Mouse (Mus musculus) liver, embryonic 16.5 days (tissue): ENCODE results near the gene Fyb2. TPM values are rescaled to one million over a fixed set of nuclear protein-coding genes. Genes with fewer than 3 reads are reported as not detected.

Source experiments
- ATAC-seq: fragments of 200-750 bp; cut with Nextera tagmentation; 2 replicates; pipeline ENCODE4 v1.8.0; 2017; ENCODE audit warnings: low read depth, mild to moderate bottlenecking, moderate number of reproducible peaks, moderate library complexity
- H3K27ac ChIP-seq: fragments of 300-500 bp; sonication (generic); 2 replicates; pipeline ENCODE4 v1.5.1; 2014; ENCODE audit warnings: mild to moderate bottlenecking, low read length
- H3K27me3 ChIP-seq: fragments of 300-500 bp; sonication (generic); 2 replicates; pipeline ENCODE4 v1.6.1; 2014; ENCODE audit warnings: low read depth, low read length, mixed read lengths; ENCODE audit not compliant: control insufficient read depth, insufficient read depth
- H3K36me3 ChIP-seq: fragments of 300-500 bp; sonication (generic); 2 replicates; pipeline ENCODE4 v1.6.1; 2014; ENCODE audit warnings: mild to moderate bottlenecking; ENCODE audit not compliant: control insufficient read depth, insufficient read depth
- H3K4me1 ChIP-seq: fragments of 300-500 bp; sonication (generic); 2 replicates; pipeline ENCODE4 v1.6.1; 2014; ENCODE audit warnings: low read depth, low read length, mixed read lengths; ENCODE audit not compliant: control insufficient read depth
- H3K4me2 ChIP-seq: fragments of 300-500 bp; sonication (generic); 2 replicates; pipeline ENCODE4 v1.6.1; 2014; ENCODE audit warnings: low read depth, low read length, mixed read lengths
- H3K4me3 ChIP-seq: fragments of 300-500 bp; sonication (generic); 2 replicates; pipeline ENCODE4 v1.5.1; 2014; ENCODE audit warnings: low read depth, mild to moderate bottlenecking, low read length
- H3K9ac ChIP-seq: fragments of 300-500 bp; sonication (generic); 2 replicates; pipeline ENCODE4 v1.6.1; 2014; ENCODE audit warnings: low read depth, low read length
- H3K9me3 ChIP-seq: fragments of 300-500 bp; sonication (generic); replicated peaks from 2 replicates; pipeline ENCODE4 v1.6.1; 2016; ENCODE audit warnings: low read length; ENCODE audit not compliant: control insufficient read depth
- WGBS: fragments of 180-500 bp; shearing (Covaris S2); extraction: QIAGEN DNeasy Blood & Tissue Kit; methylation state at CpG from one replicate; pipeline ENCODE4 v1.1.7; 2014; ENCODE audit not compliant: insufficient replicate concordance; 5-methylcytosine and 5-hydroxymethylcytosine counted together
- polyA plus RNA-seq: library from polyadenylated mRNA; unstranded; fragments of >200 nt; fragmentation: Nextera tagmentation; extraction: Ambion mirVana; gene quantifications from 2 replicates; pipeline ENCODE4 v1.2.1, GENCODE M21; 2015

Gene Fyb2
- polyA plus RNA-seq, 1 experiment from 2014 or later = 0.14 TPM

GRCm38 (mm10) chr4:104933620-104934019, 20.4 kb downstream of the Fyb2 start:
- H3K4me3 ChIP-seq = no peak overlapping the region
- no peak for ATAC-seq
- no peaks in the 10 kb centered on the region for H3K9me3 ChIP-seq
- no peak overlapping the region for H3K9ac ChIP-seq
- no peak overlapping the region for H3K27ac ChIP-seq
- H3K27me3 ChIP-seq = no peaks in the 10 kb centered on the region
- H3K4me1 ChIP-seq = no peaks in the 10 kb centered on the region
- H3K36me3 ChIP-seq = no peaks in the 10 kb centered on the region
- no peak overlapping the region for H3K4me2 ChIP-seq

GRCm38 (mm10) chr4:104934997-104935396, 21.7 kb downstream of the Fyb2 start:
- no peak for ATAC-seq
- H3K4me1 ChIP-seq = no peaks in the 10 kb centered on the region
- H3K27ac ChIP-seq = no peak overlapping the region
- H3K4me2 ChIP-seq = no peak overlapping the region
- H3K9me3 ChIP-seq = no peaks in the 10 kb centered on the region
- no peak overlapping the region for H3K9ac ChIP-seq
- H3K4me3 ChIP-seq = no peak overlapping the region
- no peaks in the 10 kb centered on the region for H3K36me3 ChIP-seq
- no peaks in the 10 kb centered on the region for H3K27me3 ChIP-seq
- WGBS = 48% methylated on average over 3 of the region's 3 CpGs

- Histone ChIP-seq H3K27me3 (no peaks in the 10 kb centered on the region), H3K4me2 (no peak overlapping the region), H3K4me3 (no peak overlapping the region), H3K9ac (no peak overlapping the region), H3K9me3 (no peaks in the 10 kb centered on the region), H3K27ac (no peak overlapping the region), H3K4me1 (no peaks in the 10 kb centered on the region), H3K36me3 (no peaks in the 10 kb centered on the region)
- 54% methylated on average over 3 of the region's 3 CpGs for WGBS
- ATAC-seq = no peak
Measured at GRCm38 (mm10) chr4:104935436-104935835, 22.2 kb downstream of the Fyb2 start.

- WGBS = 57% methylated on average over 9 of the region's 9 CpGs
- ATAC-seq = no peak
Measured at GRCm38 (mm10) chr4:104936011-104936410, 22.8 kb downstream of the Fyb2 start.

GRCm38 (mm10) chr4:104939535-104939934, 26.3 kb downstream of the Fyb2 start:
- Histone ChIP-seq H3K27me3 (no peaks in the 10 kb centered on the region), H3K4me1 (no peaks in the 10 kb centered on the region), H3K27ac (no peak overlapping the region), H3K4me2 (no peak overlapping the region), H3K9me3 (no peaks in the 10 kb centered on the region), H3K4me3 (no peak overlapping the region), H3K9ac (no peak overlapping the region), H3K36me3 (no peaks in the 10 kb centered on the region)
- WGBS = 28% methylated on average over 6 of the region's 6 CpGs
- ATAC-seq = no peak

More at GRCm38 (mm10) chr4:104936011-104936410, 22.8 kb downstream of the Fyb2 start:
- Histone ChIP-seq H3K9me3 (no peaks in the 10 kb centered on the region), H3K36me3 (no peaks in the 10 kb centered on the region), H3K4me2 (no peak overlapping the region), H3K27ac (no peak overlapping the region), H3K27me3 (no peaks in the 10 kb centered on the region), H3K4me1 (no peaks in the 10 kb centered on the region), H3K4me3 (no peak overlapping the region), H3K9ac (no peak overlapping the region)

- Histone ChIP-seq H3K27ac (no peak overlapping the region), H3K9me3 (no peaks in the 10 kb centered on the region), H3K4me1 (no peaks in the 10 kb centered on the region), H3K27me3 (no peaks in the 10 kb centered on the region), H3K4me3 (no peak overlapping the region), H3K36me3 (no peaks in the 10 kb centered on the region), H3K4me2 (no peak overlapping the region), H3K9ac (no peak overlapping the region)
- 57% methylated on average over 1 of the region's 1 CpGs for WGBS
- no peak for ATAC-seq
Measured at GRCm38 (mm10) chr4:104941895-104942294, 28.6 kb downstream of the Fyb2 start.

- H3K4me1 ChIP-seq = no peaks in the 10 kb centered on the region
- H3K9me3 ChIP-seq = no peaks in the 10 kb centered on the region
- WGBS = 53% methylated on average over 1 of the region's 1 CpGs
Measured at GRCm38 (mm10) chr4:104944482-104944881, 31.2 kb downstream of the Fyb2 start.

GRCm38 (mm10) chr4:104948886-104949285, 35.6 kb downstream of the Fyb2 start:
- Histone ChIP-seq H3K4me1 (no peaks in the 10 kb centered on the region), H3K27me3 (no peaks in the 10 kb centered on the region), H3K4me3 (no peak overlapping the region), H3K36me3 (no peaks in the 10 kb centered on the region), H3K4me2 (no peak overlapping the region), H3K27ac (no peak overlapping the region), H3K9ac (no peak overlapping the region), H3K9me3 (no peaks in the 10 kb centered on the region)
- peak; percentile 35; the same call in 1 of the 2 replicates for ATAC-seq
- WGBS = 43% methylated on average over 4 of the region's 4 CpGs

More at GRCm38 (mm10) chr4:104944482-104944881, 31.2 kb downstream of the Fyb2 start:
- no peak overlapping the region for H3K4me2 ChIP-seq
- ATAC-seq = no peak
- H3K27me3 ChIP-seq = no peaks in the 10 kb centered on the region
- H3K4me3 ChIP-seq = no peak overlapping the region
- H3K27ac ChIP-seq = no peak overlapping the region
- no peak overlapping the region for H3K9ac ChIP-seq
- no peaks in the 10 kb centered on the region for H3K36me3 ChIP-seq

- ATAC-seq = no peak
- H3K9me3 ChIP-seq = no peaks in the 10 kb centered on the region
- H3K4me3 ChIP-seq = no peak overlapping the region
- no peaks in the 10 kb centered on the region for H3K4me1 ChIP-seq
- 55% methylated on average over 3 of the region's 3 CpGs for WGBS
- H3K27ac ChIP-seq = no peak overlapping the region
- no peak overlapping the region for H3K9ac ChIP-seq
- H3K4me2 ChIP-seq = no peak overlapping the region
- H3K36me3 ChIP-seq = no peaks in the 10 kb centered on the region
- no peaks in the 10 kb centered on the region for H3K27me3 ChIP-seq
Measured at GRCm38 (mm10) chr4:104949304-104949703, 36.0 kb downstream of the Fyb2 start.
